Mouse (Mus musculus): ENCODE results near the gene Dis3l2. TPM values are rescaled to one million over a fixed set of nuclear protein-coding genes. Genes with fewer than 3 reads are reported as not detected.

The Dis3l2 gene
- total and polyA plus RNA-seq, 2 experiments from 2014 or later, result 33.3 to 45.7 TPM

GRCm38 (mm10) chr1:86709546-86709945 is 5.9 kb downstream of the Dis3l2 start:
- Histone ChIP-seq H3K4me1 (ENCODE audit: insufficient read depth, low read length) (0 out of 2 replicates have a peak, but pooled peaks cover 3% of the 10 kb centered on the region), H3K27ac (ENCODE audit: low read depth, low read length) (no peak overlapping the region), H3K4me3 (ENCODE audit: low read depth, low read length) (no peak overlapping the region), H3K27me3 (ENCODE audit: insufficient read depth, low read length) (no peaks in the 10 kb centered on the region), H3K9me3 (ENCODE audit: low read length) (no peaks in the 10 kb centered on the region), H3K36me3 (ENCODE audit: insufficient read depth, low read length) (no peaks in the 10 kb centered on the region), H3K9ac (replicated peaks; ENCODE audit: low read length, poor library complexity, severe bottlenecking) (no peak overlapping the region), H3K4me2 (ENCODE audit: low read depth, low read length, poor library complexity, severe bottlenecking) (no peak overlapping the region)
- DNase-seq (ENCODE audit: low spot score) (no peak), ATAC-seq (ENCODE audit: low FRiP score) (no peak)
- TF ChIP-seq CTCF (IDR thresholded peaks at IDR 0.05), result no peak
- 72% methylated on average over 4 of the region's 4 CpGs for WGBS

GRCm38 (mm10) chr1:86712045-86712444 is 8.4 kb downstream of the Dis3l2 start:
- ATAC-seq (ENCODE audit: low FRiP score), result no peak
- no peaks in the 10 kb centered on the region for H3K36me3 ChIP-seq (ENCODE audit: insufficient read depth, low read length)
- no peaks in the 10 kb centered on the region for H3K4me1 ChIP-seq (ENCODE audit: insufficient read depth, low read length)
- DNase-seq (ENCODE audit: low spot score), result no peak
- WGBS, result 90% methylated on average over 2 of the region's 2 CpGs
- H3K4me2 ChIP-seq (ENCODE audit: low read depth, low read length, poor library complexity, severe bottlenecking), result no peak overlapping the region
- H3K4me3 ChIP-seq (ENCODE audit: low read depth, low read length), result no peak overlapping the region
- no peaks in the 10 kb centered on the region for H3K27me3 ChIP-seq (ENCODE audit: insufficient read depth, low read length)
- no peaks in the 10 kb centered on the region for H3K9me3 ChIP-seq (ENCODE audit: low read length)
- H3K27ac ChIP-seq (ENCODE audit: low read depth, low read length), result no peak overlapping the region
- H3K9ac ChIP-seq (replicated peaks; ENCODE audit: low read length, poor library complexity, severe bottlenecking), result no peak overlapping the region
- TF ChIP-seq CTCF (IDR thresholded peaks at IDR 0.05), result no peak

- Histone ChIP-seq H3K9ac (replicated peaks; ENCODE audit: low read length, poor library complexity, severe bottlenecking) (no peak overlapping the region), H3K4me3 (ENCODE audit: low read depth, low read length) (no peak overlapping the region), H3K27me3 (ENCODE audit: insufficient read depth, low read length) (no peaks in the 10 kb centered on the region), H3K4me1 (ENCODE audit: insufficient read depth, low read length) (no peaks in the 10 kb centered on the region), H3K27ac (ENCODE audit: low read depth, low read length) (no peak overlapping the region), H3K36me3 (ENCODE audit: insufficient read depth, low read length) (no peaks in the 10 kb centered on the region), H3K4me2 (ENCODE audit: low read depth, low read length, poor library complexity, severe bottlenecking) (no peak overlapping the region), H3K9me3 (ENCODE audit: low read length) (no peaks in the 10 kb centered on the region)
- no peak for TF ChIP-seq CTCF (IDR thresholded peaks at IDR 0.05)
- WGBS, result 92% methylated on average over 4 of the region's 4 CpGs
- no peak for DNase-seq (ENCODE audit: low spot score)
- ATAC-seq (ENCODE audit: low FRiP score), result no peak
Observed at GRCm38 (mm10) chr1:86713054-86713453, 9.4 kb downstream of the Dis3l2 start.

GRCm38 (mm10) chr1:86718190-86718589 is 14.6 kb downstream of the Dis3l2 start:
- ATAC-seq (ENCODE audit: low FRiP score) (no peak), DNase-seq (ENCODE audit: low spot score) (no peak)
- Histone ChIP-seq H3K4me1 (ENCODE audit: insufficient read depth, low read length) (no peaks in the 10 kb centered on the region), H3K4me2 (ENCODE audit: low read depth, low read length, poor library complexity, severe bottlenecking) (no peak overlapping the region), H3K9ac (replicated peaks; ENCODE audit: low read length, poor library complexity, severe bottlenecking) (no peak overlapping the region), H3K4me3 (ENCODE audit: low read depth, low read length) (no peak overlapping the region), H3K36me3 (ENCODE audit: insufficient read depth, low read length) (no peaks in the 10 kb centered on the region), H3K9me3 (ENCODE audit: low read length) (no peaks in the 10 kb centered on the region), H3K27ac (ENCODE audit: low read depth, low read length) (no peak overlapping the region), H3K27me3 (ENCODE audit: insufficient read depth, low read length) (no peaks in the 10 kb centered on the region)
- no peak for TF ChIP-seq CTCF (IDR thresholded peaks at IDR 0.05)
- WGBS, result 91% methylated on average over 1 of the region's 1 CpGs

- no peak for TF ChIP-seq CTCF (IDR thresholded peaks at IDR 0.05)
- Histone ChIP-seq H3K36me3 (ENCODE audit: insufficient read depth, low read length) (no peaks in the 10 kb centered on the region), H3K9ac (replicated peaks; ENCODE audit: low read length, poor library complexity, severe bottlenecking) (no peak overlapping the region), H3K4me2 (ENCODE audit: low read depth, low read length, poor library complexity, severe bottlenecking) (no peak overlapping the region), H3K27me3 (ENCODE audit: insufficient read depth, low read length) (no peaks in the 10 kb centered on the region), H3K27ac (ENCODE audit: low read depth, low read length) (no peak overlapping the region), H3K9me3 (ENCODE audit: low read length) (no peaks in the 10 kb centered on the region), H3K4me1 (ENCODE audit: insufficient read depth, low read length) (no peaks in the 10 kb centered on the region), H3K4me3 (ENCODE audit: low read depth, low read length) (no peak overlapping the region)
- 91% methylated on average over 4 of the region's 4 CpGs for WGBS
- ATAC-seq (ENCODE audit: low FRiP score) (no peak), DNase-seq (ENCODE audit: low spot score) (no peak)
Observed at GRCm38 (mm10) chr1:86719391-86719790, 15.8 kb downstream of the Dis3l2 start.

- ATAC-seq (ENCODE audit: low FRiP score), result no peak
- Histone ChIP-seq H3K4me1 (ENCODE audit: insufficient read depth, low read length) (no peaks in the 10 kb centered on the region), H3K9me3 (ENCODE audit: low read length) (no peaks in the 10 kb centered on the region), H3K36me3 (ENCODE audit: insufficient read depth, low read length) (no peaks in the 10 kb centered on the region), H3K4me2 (ENCODE audit: low read depth, low read length, poor library complexity, severe bottlenecking) (no peak overlapping the region), H3K4me3 (ENCODE audit: low read depth, low read length) (no peak overlapping the region), H3K9ac (replicated peaks; ENCODE audit: low read length, poor library complexity, severe bottlenecking) (no peak overlapping the region), H3K27me3 (ENCODE audit: insufficient read depth, low read length) (no peaks in the 10 kb centered on the region), H3K27ac (ENCODE audit: low read depth, low read length) (no peak overlapping the region)
- WGBS, result 87% methylated on average over 2 of the region's 2 CpGs
- no peak for DNase-seq (ENCODE audit: low spot score)
- no peak for TF ChIP-seq CTCF (IDR thresholded peaks at IDR 0.05)
Observed at GRCm38 (mm10) chr1:86733160-86733821, 29.7 kb downstream of the Dis3l2 start.
